Mouse (Mus musculus) frontal cortex, postnatal 25 days (tissue): ENCODE data around the gene Cd68.

Experiments used
- DNase-seq, 2 experiments: peaks; one replicate each; pipeline ENCODE4 v3.0.0; 2022; ENCODE audit warnings: low spot score in 2 of 2

Cd68 gene

DNA sequence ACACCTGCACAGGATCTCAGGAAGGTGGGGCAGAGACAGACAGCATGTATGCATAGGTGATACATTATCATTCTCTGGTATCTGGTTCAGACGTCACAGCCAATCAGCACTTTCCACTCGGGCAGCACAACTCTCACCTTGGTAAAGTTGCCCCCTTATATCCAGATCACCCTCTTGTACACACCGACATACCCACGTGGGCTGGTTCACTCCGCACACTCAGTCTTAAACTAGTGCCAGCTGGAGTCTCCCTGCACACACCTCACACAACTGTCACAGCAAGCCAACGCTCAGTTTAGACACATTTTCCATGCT lies 29.1 kb upstream of the Cd68 start:
- DNase-seq, result no peak

DNA sequence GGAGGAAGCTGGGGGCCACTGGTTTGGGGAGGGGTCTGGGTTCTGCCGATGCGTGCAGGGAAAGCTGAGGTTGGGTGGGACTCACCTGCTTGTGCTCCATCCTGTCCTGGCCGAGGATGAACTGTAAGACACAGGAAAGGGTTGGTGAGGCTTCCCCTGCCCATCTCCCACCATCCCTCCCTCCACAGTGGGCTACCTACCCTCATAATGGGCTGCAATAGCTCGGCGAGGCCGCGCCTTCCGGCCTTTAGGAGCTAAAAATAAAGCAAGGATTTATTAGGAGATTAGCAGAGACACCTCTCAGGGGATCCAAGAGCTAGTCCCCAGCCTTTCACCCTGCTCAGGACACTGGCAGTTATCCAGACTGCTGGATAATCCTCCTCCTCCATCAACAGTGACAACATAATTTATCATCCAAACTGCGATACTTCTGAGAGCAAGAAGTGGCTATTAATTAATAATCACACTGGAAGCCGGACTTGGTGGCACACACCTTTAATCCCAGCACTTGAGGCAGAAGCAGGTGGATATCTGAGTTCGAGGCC lies 27.5 kb upstream of the Cd68 start:
- no peak for DNase-seq

DNA sequence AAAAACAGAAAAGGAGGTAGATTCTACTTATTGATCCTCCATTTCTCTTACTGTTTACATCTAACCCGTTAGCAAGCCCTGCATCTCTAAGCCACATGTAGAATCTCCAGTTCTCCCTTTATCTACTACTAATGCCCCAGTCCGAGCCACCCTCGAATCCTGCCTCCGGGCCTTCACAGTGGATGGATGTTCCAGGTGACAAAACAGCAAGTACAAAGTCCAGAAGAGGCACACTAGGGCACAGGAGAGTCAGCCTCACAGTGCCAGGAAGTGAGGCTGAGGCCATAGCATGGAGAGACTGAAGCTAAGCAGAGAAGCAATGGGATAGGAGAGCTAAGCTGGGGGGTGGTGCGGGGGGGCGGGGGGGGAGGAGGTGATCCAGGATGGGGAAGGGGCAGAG lies 26.9 kb upstream of the Cd68 start:
- no peak for DNase-seq

DNA sequence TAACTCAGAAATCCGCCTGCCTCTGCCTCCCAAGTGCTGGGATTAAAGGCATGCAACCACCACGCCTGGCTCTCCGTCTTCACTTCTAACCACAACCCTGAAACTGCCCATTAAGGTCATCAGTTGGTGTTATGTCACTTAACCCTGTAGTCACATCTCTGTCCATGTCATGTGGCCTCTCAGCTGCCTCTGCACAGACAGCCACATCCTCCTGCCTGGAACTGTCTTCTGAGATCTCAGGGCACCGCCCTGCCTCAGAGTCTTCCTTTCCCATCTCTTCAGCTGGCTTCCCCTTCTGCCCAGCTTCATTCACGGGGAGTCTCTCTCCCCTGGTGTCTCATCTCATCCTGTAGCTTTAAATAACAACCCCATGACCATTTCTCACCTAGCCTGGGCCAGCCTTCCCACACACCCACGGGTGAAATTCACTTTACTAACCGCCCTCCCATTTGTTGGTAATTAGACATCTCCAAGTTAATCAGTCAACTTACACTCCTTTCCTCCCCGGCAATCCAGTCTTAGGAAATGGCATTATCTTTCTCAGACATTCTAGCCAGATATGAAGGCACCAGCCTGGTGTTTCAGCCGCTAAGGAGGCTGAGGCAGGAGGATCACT lies 26.4 kb upstream of the Cd68 start:
- no peak for DNase-seq

DNA sequence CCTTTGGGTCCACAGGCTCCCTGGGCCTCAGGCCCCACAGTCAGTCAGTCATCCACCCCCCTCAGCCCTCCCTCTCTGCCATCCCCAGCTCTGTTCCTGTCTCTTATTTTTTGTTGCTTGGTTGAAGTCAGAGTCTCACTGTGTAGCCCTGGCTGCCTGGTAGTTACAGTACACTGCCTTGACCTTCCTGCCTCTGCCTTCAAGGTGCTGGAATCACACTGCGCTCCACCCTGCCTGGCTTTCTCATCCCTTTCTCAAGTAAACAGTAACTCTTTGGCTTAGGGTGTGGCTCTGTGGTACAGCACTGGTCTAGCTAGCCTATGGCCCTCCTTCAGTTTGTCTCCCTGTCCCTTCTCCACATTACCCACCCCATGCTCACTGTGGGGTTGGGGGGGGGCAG lies 23.9 kb upstream of the Cd68 start:
- DNase-seq, result no peak

DNA sequence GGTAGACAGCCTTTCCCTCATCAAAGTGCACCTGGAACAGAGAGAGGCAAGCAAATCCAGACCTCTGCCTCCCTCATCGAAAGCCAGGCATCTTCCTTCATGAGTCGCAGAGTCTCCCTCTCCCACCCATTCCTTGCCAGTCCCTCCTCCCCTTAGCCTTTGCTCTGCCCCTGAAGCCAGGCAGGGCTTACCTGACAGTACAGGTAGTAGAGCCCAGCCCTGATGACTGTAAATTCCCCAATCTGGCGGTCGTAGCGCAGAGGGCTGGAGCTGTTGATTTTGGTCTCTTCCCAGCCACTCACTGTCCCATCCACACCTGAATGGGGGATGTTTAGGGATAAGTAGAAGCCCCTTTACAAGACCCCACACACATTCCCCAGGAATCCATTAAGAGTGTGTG lies 21.1 kb upstream of the Cd68 start:
- DNase-seq, result no peak

DNA sequence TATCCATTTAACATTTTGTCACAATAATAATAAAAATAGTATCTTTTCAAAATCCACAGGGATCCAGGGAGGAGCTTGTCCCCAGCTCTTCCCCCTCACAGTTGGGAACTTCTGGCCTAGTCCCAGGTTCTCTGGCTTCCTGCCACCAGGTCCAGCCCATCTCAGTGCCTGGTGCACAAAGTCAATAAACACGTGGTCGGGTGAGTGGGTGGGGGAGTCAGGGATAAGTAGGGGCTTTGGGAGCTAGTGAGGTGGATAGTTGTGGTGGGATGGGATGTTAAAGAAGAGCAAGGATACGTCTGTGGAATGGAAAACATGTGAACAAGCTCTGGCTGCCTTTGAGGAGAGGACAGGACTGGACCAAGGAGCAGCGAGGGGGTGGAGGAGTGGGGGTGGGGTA lies 20.4 kb upstream of the Cd68 start:
- DNase-seq, result no peak

DNA sequence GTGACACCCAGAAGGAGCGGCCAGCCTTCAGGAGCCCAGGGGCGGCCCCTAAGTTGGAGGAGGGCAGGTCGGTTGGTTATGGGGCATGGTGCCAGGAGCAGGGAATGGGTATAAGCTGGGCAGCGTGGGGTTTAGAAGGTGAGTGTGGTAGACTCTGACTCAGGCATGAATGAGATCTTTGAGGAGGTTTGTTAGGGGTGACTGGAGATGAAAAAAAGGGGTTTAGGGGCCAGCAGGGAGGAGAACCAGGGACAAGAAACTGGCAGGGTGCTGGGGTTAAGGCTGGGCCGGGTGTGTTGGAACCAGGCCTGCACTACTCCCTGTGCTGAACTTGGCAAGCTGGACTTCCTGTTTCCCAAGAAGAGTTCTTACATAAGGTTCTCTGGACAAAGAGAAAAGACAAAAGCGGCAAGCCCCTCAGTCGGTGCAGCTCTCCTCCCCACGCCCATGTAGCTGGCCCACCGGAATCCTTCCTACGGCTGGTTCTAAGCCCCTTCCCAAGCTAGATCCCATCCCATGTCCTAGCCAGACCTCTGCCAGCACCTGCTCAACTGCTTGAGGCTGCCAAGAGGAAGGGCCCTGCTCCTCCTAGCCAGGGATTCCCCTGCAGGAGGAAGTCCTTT lies 19.7 kb upstream of the Cd68 start, which contains the start of gene Tnfsf13:
Gene Tnfsf13 (minus strand): TSS at position 259 of the 623 bp plus-strand sequence.
- DNase-seq, result no peak

DNA sequence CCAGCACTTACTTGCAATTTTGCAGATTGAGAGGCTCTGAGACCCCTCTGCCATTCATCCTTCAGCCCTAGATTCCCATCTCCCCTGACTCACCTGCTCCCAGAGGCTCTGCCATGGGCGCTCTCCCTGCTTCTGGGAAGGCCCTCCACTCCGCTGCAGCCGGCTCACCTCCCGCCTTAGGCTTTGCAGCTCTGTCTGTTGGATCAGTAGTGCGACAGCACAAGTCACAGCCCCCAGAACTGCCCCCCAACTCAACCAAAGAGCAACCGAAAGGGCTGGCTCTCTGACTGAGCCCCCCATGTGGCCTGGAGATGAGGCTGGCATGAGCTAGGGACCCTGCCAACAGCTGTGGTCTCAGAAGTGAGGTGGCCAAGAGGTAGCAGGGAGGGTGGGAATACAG lies 19.0 kb upstream of the Cd68 start:
- DNase-seq, result no peak

DNA sequence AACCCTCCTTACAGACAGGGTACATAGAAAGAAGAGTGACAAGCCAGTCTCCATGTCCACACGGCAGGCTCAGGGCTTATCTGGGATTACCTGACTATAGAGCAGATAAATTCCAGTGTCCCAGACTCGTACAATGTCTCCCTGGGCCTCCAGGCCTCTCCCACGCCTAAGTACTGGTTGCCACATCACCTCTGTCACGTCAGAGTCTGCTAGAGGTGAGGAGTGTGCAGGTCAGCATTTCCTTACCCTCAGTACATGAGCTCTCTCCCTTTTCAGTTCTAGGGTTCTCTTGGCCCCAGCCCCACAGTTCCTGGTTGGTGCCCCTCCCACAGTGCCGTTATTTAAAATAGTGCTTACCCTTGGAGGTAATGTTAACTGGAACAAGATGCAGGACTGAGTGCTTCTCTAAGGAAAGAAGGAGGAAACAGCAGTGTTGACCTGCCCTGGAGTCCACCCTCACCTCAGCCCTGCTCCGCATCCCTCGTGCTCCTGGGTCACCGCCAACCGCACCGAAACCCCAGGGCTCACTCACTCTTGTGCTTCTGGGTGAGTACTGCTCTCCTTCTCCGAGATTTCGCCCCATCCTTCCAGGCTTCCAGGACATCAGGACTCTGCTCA lies 18.3 kb upstream of the Cd68 start:
- DNase-seq, result no peak

DNA sequence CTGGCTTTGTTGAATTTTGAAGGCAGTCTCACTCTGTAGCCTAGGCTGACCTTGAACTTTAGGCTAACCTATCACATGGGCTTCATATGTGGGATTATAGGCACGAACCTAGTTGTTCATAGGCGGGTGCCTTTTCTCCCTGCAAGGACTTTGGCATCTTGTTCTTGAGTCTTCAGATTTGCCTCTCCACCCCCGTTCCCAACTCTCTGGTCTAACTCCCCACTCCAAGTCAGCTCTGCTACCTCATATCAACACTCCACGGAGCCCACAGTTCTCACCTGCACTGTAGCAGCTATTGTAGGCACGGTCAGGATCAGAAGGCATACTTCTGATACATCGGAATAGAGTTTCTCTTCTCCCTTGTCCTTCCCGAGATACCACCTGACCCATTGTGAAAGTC lies 17.6 kb upstream of the Cd68 start:
- DNase-seq, result no peak

DNA sequence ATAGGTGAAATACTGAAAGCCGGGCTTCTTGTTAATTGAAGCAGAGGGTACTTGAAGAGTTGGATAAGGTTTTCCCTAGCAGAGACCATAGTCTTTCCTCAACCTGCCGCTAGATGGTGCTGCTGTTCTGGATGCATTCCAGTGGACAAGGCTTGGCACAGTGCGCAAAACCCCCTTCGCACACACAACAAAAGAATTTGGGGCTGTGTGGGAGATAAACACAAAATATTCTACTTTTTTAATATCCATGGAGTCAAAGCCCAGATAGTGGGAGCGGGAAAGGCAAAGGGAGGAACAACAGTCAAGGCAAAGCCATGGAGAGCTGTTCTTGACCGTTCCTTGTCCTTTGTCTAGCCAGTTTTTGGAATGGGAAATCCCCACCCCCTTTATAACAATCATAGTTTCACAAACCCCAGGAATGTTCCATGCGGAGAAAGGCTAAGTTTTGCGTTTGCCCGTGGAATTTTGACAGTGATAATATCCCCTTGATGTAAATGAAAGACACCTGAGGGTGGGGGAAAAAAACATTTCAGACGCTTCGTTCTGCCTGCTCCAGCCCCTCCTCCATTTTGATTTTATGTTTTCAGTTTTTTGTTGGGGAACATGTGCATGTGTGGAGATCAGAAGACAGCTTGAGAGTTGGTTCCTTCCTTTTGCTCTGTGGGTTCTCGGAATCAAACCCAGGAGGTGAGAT lies 17.0 kb upstream of the Cd68 start:
- DNase-seq, result peak; percentile 79 to 85

DNA sequence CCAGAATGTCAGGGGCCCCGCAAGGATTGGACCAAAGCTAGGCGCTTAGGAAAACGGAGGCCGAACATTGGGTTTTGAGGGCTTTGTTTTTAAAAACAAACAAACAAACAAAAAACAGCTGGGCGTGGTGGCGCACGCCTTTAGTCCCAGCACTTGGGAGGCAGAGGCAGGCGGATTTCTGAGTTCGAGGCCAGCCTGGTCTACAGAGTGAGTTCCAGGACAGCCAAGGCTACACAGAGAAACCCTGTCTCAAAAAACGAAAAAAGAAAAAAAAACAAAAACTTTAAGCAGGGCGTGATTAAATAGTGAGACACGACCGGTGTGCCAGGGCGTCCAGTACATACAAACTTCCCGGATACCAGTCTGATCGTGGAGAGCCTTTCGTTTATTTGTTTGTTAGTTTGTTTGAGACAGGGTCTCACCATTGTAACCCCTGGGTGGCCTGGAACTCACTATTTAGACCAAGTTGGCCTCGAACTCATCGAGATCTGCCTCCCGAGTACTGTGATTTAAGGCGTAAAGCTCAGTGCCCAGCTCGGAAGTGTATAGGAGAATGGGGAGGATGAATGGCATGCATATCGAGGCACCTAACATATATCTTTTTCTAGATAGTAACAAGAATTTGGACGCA lies 16.4 kb upstream of the Cd68 start:
- no peak for DNase-seq

DNA sequence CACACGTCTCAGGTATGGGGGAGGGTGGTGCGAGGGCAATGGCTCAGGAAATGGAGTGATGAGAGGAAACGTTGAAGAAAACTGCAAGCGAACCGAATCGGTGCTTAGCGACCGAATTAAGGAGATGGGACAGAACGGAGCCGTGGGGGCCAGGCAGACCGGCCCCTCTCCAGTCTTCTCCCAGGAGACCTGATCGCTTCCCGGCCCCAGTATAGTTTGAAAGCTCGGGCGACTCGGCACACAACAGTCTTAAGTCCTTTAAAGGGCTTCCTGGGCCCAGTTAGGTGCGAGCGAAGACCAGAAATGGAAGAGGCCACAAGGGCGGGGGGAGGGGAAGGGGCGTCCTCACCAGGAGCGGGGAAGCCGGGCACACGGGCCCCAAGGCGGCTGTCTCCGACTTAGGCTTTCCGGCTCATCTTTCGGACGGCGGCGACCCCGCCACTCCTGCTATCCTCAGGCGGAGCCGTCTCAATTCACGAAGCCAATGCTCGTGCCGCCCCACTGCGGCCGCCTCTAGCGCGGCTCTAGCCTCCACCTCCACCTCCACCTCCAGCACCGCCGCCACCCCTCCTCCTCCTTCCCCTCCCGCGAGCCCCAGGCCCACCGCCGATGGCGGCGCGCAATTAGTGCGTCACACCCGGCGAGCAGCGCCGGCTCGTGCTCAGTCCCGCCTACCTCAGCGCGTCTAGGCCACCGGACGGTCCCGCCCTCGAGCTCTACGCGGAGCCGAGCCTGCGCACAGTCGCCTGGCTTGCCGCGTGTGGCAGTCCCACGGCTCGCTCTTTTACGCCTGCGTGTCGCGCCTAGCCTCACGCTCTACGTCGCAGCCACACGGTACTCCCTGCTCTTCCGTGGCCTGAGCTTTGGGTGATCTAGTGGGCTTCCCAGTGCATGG lies 15.6 kb upstream of the Cd68 start, which contains the start of gene Senp3:
Gene Senp3 (minus strand): TSS at position 771 of the 895 bp plus-strand sequence.
- peak; percentile 87 to 95 for DNase-seq

DNA sequence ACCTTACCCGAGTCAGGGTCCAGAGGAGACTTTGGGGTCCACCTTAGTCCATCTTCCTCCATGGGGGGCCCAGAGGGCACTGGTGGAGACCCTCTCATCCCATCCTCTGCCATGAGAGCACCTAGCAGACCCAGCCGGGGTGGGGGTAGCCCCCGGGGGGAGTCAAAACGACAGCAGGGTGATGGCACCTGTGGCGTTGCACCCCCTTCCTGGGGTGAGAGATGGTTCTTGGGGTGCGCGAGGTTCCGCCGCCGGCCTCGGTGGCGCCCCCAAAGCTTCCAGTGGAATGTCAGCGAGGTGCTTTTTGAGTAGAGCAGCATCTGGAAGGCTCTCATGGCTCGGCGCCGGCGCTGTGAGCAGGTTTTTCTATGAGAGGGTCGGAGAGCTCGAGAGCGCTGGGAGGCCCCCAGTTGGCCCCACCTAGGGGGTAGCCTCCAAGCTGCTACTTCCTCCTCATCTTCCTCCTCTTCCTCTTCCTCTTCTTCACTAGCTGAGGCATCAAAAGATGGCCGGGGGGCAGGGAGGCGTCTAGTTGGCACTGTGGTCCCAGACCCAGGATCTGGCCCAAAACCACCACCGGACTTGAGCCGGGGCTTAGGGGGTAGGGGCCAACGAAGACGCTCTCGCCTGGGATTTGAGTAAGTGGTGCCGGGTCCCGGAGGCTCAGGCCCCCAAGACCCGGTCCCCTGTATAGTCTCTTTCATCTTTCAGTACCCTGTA lies 14.3 kb upstream of the Cd68 start:
- no peak for DNase-seq

DNA sequence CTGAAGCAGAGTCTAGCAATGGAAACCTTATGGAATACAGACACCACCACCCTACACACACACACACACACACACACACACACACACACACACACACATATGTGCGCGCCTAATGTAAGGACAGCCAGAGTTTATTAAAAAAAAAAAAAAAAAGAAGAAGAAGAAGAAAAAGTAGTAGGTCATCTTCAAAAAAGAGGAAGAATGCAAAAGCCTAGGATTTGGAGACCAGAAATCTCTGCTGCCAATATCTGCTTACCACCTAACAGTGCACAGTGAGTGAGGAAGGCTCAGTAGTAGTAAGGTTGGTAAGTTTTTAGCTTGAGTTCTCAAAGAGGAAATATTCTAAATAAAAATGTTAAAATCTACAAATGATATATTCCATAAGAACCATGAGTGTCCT lies 13.2 kb upstream of the Cd68 start:
- DNase-seq, result no peak

DNA sequence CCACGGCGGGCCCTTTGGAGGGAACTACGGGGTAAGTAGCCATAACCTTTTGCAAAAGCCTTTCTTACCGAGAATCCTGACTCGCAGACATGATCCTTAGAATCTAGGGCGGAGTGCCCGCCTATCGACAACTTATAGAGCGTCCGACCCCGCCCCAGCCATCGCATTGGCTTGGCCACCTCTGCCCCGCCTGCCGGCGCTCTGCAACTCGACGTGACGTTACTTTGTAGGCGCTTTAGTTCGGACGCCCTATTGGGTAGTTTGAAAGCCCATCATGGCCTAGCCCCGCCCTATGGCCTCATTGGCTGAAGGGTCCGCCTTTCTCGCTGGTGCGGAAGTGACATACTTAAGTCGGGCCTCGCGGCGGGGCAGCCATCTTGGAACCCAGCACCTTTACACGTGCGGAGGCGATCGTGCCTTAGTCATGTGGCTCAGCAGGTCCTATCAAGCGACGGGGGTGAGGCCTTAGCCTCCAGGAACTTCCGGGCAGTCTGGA lies 6.3 kb upstream of the Cd68 start, which contains the start of gene Eif4a1:
Gene Eif4a1 (minus strand): TSS at position 213 of the 496 bp plus-strand sequence.
- peak; percentile 100 for DNase-seq

DNA sequence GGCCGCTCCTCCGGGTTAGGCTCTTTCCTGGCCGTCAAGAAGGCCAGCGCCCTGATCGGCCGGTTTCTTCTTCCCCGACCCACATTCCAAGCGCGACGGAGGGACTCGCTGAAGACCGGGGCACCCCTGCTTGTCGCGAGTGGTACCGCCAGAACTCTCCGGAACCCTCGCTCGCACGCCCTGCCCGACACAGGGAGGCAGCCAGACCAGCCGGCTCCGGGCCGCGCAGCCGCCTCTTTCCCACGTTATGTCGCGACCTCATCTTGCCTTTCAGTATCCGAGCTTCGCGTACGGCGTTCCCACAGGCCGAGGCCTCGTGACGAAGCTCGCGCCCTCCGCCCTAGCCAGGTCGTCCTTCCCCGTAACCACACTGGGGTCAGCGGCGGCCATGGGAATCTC lies 5.8 kb upstream of the Cd68 start:
- DNase-seq, result no peak

DNA sequence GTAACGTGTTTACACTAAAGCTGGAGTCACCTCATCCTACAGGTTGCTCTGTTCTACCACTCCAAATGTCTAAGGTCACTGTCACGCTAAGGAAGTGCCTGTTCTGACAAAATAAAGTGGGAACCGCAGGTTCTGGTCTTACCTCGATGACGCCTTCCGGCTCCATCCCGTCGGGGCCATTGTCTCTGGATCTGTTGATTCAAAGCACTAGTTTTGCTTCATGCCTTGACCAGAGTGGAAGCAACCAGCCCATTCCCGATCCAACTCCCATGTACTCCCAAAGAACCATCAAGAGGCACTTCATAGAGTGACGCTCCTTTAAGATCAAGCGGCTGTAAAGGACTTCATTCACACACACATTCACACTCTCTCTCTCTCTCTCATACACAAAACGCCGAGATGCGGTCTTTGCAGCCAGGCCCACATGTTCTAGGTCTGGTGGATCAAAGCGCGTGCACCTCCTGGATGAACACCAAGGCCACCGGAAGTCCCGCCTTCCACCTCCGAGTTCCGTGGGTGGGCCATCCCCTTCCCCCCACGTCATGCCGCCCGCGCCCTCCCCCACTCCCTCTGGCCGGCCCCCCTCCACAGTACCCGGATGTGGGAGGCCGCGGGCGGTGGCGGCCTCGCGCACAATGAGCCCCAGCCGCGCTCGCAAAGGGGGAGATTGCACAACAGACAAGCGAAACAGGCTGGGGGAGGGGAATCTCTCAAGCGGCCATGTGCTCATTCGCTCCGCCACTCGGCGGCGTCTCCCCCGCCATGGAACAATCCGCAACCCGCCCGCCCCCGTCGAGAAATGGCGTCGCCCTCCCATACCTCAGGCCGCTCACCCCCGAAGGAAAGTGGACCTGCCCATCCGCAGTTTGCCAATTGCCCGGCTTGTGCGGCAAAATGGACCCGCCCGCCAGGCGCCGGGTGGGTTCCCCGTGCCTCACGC lies 5.1 kb upstream of the Cd68 start:
- DNase-seq, result peak; percentile 74 to 79
